Mouse (Mus musculus) embryonic fibroblast, embryonic 13.5 days (primary cell): ENCODE data around the gene Rint1.

Source experiments
- CTCF ChIP-seq: IDR thresholded peaks from 2 replicates; pipeline ENCODE4 v1.5.1; 2011; ENCODE audit warnings: mild to moderate bottlenecking, control low read depth, low read length, moderate library complexity, borderline replicate concordance; ENCODE audit not compliant: insufficient read depth
- POLR2A ChIP-seq: IDR thresholded peaks from 2 replicates; pipeline ENCODE4 v1.6.1; 2011; ENCODE audit warnings: low read depth, mild to moderate bottlenecking, control low read depth, low read length, moderate library complexity

GRCm38 (mm10) chr5:23756368-23756767 is 31.1 kb upstream of the Rint1 start:
- TF ChIP-seq CTCF (no peak), POLR2A (no peak)
